ENCODE assay signal across 21 mouse cellular contexts in genomic region chr9:27761196-27761595, GRCm38 (mm10). TPM values are rescaled to one million over a fixed set of nuclear protein-coding genes. Genes with fewer than 3 reads are reported as not detected.
"Had no signal": no experiment of that assay in that cellular context is flagged by ENCODE, and none has a peak within 500 bp of the region (broad histone marks: within the 10 kb centered on the region; RNA-seq: fewer than 3 reads in every experiment).

No protein-coding gene starts in this region.

- H3K36me3 ChIP-seq: lung, embryonic 15.5 days; midbrain, embryonic 13.5 days; midbrain, embryonic 15.5 days; neural tube, embryonic 12.5 days had no signal

- ATAC-seq: lung, postnatal 0 days; midbrain, embryonic 13.5 days; midbrain, embryonic 15.5 days had no signal

- DNase-seq: lung, adult 2 months; lung, postnatal 14 days; lung, postnatal 36 days; retina, postnatal 1 day; right cerebral cortex, adult 18-20 months; right cerebral cortex, postnatal 25 days; right cerebral cortex, postnatal 4 days; spleen, adult 18-20 months; thymus, adult 18-20 months; thymus, postnatal 14 days; thymus, postnatal 36 days had no signal

- H3K27me3 ChIP-seq: lung, embryonic 15.5 days; megakaryocyte, embryonic 14.5 days; midbrain, embryonic 13.5 days; midbrain, embryonic 15.5 days; neural tube, embryonic 12.5 days had no signal

- H3K4me1 ChIP-seq: lung, embryonic 15.5 days; midbrain, embryonic 13.5 days; midbrain, embryonic 15.5 days; neural tube, embryonic 12.5 days had no signal

- H3K4me3 ChIP-seq: lung, embryonic 15.5 days; megakaryocyte, embryonic 14.5 days; midbrain, embryonic 13.5 days; midbrain, embryonic 15.5 days; neural tube, embryonic 12.5 days had no signal

- H3K27ac ChIP-seq: lung, embryonic 15.5 days; macrophage; midbrain, embryonic 13.5 days; midbrain, embryonic 15.5 days; neural tube, embryonic 12.5 days had no signal

- H3K9me3 ChIP-seq: lung, embryonic 15.5 days; megakaryocyte, embryonic 14.5 days; midbrain, embryonic 13.5 days; midbrain, embryonic 15.5 days; neural tube, embryonic 12.5 days had no signal

- H3K9ac ChIP-seq: lung, embryonic 15.5 days; midbrain, embryonic 13.5 days; midbrain, embryonic 15.5 days; neural tube, embryonic 12.5 days had no signal

- H3K4me2 ChIP-seq: lung, embryonic 15.5 days; midbrain, embryonic 11.5 days; midbrain, embryonic 13.5 days; midbrain, embryonic 15.5 days; neural tube, embryonic 12.5 days had no signal

RNA-seq across cellular contexts. Expression of gene Opcml, which starts 29.4 kb away (rescaled TPM):
- total RNA-seq: megakaryocyte progenitor cell, adult 5-6 weeks; monocyte, adult 5-6 weeks had no signal
- polyA plus RNA-seq: macrophage had no signal
